Mouse (Mus musculus) central nervous system, embryonic 11.5 days (tissue): ENCODE measurements around the gene Zfp839. TPM values are rescaled to one million over a fixed set of nuclear protein-coding genes. Genes with fewer than 3 reads are reported as not detected.

Experiments
- polyA plus RNA-seq: library from polyadenylated mRNA; depleted of rRNA; stranded (reverse); fragments of >200 nt; gene quantifications from 2 replicates; pipeline ENCODE4 v1.2.3, GENCODE M21; 2012; rRNA removed

Zfp839 gene
- polyA plus RNA-seq: 6.5 and 6.8 TPM in 2 replicates

GRCm38 (mm10) chr12:110850010-110850928 is at the start of gene Zfp839:
Gene Zfp839 (plus strand): TSS chr12:110850253.

GRCm38 (mm10) chr12:110840348-110841198 is 9.5 kb upstream of the Zfp839 start, which contains the start of gene Mok:
Gene Mok (minus strand): TSS chr12:110840939.

GRCm38 (mm10) chr12:110889036-110890020 is 39.3 kb downstream of the Zfp839 start, which contains the start of the genes Cinp and Tecpr2:
Gene Cinp (minus strand): TSS chr12:110889145.
Gene Tecpr2 (plus strand): TSS chr12:110889264.

Other genes starting within 250 kb of the Zfp839 start
- gene Dync1h1, start 248.8 kb upstream of the Zfp839 start, polyA plus RNA-seq: 234 and 295 TPM in 2 replicates
- not detected in 2 replicates for gene 1700001K19Rik, start 167.6 kb upstream of the Zfp839 start, polyA plus RNA-seq
- 533 and 634 TPM in 2 replicates for gene Hsp90aa1, start 147.5 kb upstream of the Zfp839 start, polyA plus RNA-seq
- 17.9 and 26.2 TPM in 2 replicates for gene Wdr20, start 112.3 kb upstream of the Zfp839 start, polyA plus RNA-seq
- gene Mok, start 9.3 kb upstream of the Zfp839 start, polyA plus RNA-seq: 8.1 and 12.3 TPM in 2 replicates
- 61.3 and 71.8 TPM in 2 replicates for gene Cinp, start 38.9 kb downstream of the Zfp839 start, polyA plus RNA-seq
- 8.1 and 10.7 TPM in 2 replicates for gene Tecpr2, start 39.0 kb downstream of the Zfp839 start, polyA plus RNA-seq
- gene Ankrd9, start 128.8 kb downstream of the Zfp839 start, polyA plus RNA-seq: 13.7 and 14.8 TPM in 2 replicates
- gene Rcor1, start 189.1 kb downstream of the Zfp839 start, polyA plus RNA-seq: 16.5 and 22.9 TPM in 2 replicates